Mouse (Mus musculus) splenic B cell, adult 2 months (primary cell): ENCODE measurements at regions not wholly inside any gene's neighbourhood (a gene's known extent, or its start where the extent isn't known, plus 50 kb on each side); places are given as distances from the start of the nearest gene placed in this dataset.

ENCODE experiments used
- DNase-seq: peaks from one replicate; pipeline ENCODE4 v3.0.0-alpha.2; 2011; ENCODE audit warnings: low read depth, low spot score
- H3K27me3 ChIP-seq: 2 replicates; pipeline ENCODE4 v1.6.1; 2012; ENCODE audit warnings: mild to moderate bottlenecking, low read length, moderate library complexity, mixed read lengths; ENCODE audit not compliant: control insufficient read depth, poor library complexity, insufficient read depth, severe bottlenecking
- H3K36me3 ChIP-seq: 2 replicates; pipeline ENCODE4 v1.6.1; 2012; ENCODE audit warnings: mild to moderate bottlenecking, low read length, moderate library complexity, mixed read lengths; ENCODE audit not compliant: control insufficient read depth, poor library complexity, insufficient read depth, severe bottlenecking

- no peaks in the 10 kb centered on the region for H3K36me3 ChIP-seq
- DNase-seq, result no peak
- no peaks in the 10 kb centered on the region for H3K27me3 ChIP-seq
Measured at GRCm38 (mm10) chr11:17522220-17522919, 265.0 kb downstream of the C1d start.

DNA sequence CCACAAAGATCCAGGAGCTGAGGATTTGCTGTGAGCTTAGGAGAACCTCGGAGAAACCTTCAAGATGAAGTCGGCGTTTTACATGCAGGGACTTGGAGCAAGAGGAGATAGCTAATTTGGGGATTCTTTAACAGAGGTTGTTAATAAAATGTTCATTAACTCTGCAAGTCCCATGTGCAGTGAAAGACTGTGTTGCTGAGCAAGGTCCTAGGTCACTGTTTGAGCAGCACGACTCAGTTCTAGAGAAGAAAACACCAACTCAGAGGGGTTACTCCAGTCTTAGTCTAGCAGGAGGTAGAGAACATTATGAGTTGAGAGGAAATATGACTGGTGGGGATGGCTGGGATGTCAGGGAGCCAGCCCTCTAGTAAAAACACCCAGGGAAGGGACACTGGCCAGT lies 265.9 kb downstream of the C1d start:
- no peak for DNase-seq
- Histone ChIP-seq H3K27me3 (no peaks in the 10 kb centered on the region), H3K36me3 (no peaks in the 10 kb centered on the region)

DNA sequence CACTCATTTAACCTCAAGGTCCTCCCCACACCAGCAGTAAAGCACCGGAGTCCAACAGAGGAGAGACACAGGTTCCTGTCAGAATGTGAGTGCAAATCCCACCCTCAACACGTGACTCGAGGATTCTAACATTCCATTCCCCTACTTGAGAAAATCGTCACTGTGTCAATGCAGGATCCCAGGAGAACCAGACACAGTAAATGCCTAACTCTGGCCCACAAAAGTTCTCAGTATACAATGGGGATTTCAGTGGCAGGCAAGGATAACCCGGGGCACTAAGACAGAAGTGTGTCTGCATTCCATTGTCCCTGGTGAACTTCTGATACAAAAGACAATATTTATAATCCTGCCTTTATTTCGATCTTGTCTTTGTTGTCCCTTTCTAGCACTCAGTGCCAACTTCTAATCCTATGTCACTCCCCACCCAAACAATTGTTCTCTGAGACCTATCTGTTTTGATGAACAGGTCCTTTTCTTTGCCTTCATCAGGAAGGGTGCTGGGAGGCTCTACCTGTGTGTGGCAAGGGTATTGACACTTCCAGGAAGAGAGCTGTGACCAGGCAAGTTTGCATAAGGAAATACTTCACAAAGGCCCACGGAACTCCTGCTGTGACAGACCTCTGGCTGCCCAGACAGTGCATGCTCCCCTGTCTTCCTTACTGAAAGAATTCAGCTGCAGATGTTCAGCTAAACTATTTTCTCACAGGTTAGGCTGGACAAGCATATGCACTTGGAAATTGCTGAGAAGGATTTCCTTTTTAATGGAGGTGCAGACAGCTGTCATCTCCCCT lies 267.8 kb downstream of the C1d start:
- no peaks in the 10 kb centered on the region for H3K27me3 ChIP-seq
- DNase-seq, result no peak
- no peaks in the 10 kb centered on the region for H3K36me3 ChIP-seq

DNA sequence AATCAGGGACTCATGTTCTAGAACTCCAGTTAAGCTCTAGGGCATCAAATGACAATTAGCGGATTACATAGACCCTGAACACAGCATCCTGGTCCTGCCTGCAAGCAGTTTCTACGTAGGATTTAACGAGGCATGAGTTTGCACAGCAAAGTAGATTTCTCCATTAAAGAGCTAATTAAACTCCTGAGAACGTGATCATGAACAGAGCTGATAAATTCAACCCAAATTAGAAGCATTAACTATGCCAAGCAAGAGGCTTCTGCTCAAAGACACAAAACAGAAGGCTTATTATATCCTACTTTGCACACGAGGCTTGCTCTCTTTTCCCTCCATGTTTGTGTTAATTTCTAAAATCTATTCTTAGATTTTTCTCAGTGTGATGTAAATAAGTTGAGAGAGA lies 269.1 kb downstream of the C1d start:
- Histone ChIP-seq H3K36me3 (no peaks in the 10 kb centered on the region), H3K27me3 (no peaks in the 10 kb centered on the region)
- no peak for DNase-seq

DNA sequence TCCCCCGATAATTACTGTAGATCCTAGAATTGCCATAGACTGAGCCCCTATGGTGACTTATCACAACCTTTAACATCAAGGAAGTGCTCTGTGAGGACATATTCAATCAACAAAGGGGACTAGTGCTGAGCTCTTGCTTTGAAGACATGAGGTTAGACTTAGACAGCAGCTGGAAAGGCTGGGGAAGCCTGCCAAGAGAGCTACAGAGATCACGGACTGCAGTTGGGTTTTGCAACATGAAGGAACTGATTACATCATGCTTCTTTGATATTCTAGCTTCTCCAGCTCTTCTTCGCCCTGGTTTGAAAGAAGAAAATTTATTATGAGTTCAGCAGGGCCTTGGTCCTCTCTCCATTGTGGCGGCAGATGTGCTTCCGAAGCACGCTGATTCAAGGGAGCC lies 271.2 kb downstream of the C1d start:
- DNase-seq, result no peak
- no peaks in the 10 kb centered on the region for H3K27me3 ChIP-seq
- no peaks in the 10 kb centered on the region for H3K36me3 ChIP-seq

DNA sequence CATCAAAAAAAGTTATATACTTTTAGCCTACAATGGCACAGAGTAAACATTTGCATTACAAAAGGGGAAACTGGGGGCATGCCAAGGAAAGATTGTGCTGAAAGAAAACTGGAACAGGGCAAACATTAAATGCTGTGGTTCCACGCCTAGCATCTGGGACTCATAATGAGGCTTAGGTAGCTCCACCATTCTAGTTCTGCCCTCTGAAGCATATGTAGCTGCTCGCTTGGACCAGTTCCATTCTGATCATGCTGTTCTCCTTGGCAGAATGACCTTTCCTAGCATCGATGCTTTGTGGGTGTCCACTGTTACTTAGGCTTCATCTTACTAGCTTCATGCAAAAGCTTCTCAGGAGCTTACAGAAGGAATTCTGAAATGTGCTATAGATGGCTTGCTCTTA lies 276.3 kb downstream of the C1d start:
- no peaks in the 10 kb centered on the region for H3K27me3 ChIP-seq
- H3K36me3 ChIP-seq, result no peaks in the 10 kb centered on the region
- no peak for DNase-seq

DNA sequence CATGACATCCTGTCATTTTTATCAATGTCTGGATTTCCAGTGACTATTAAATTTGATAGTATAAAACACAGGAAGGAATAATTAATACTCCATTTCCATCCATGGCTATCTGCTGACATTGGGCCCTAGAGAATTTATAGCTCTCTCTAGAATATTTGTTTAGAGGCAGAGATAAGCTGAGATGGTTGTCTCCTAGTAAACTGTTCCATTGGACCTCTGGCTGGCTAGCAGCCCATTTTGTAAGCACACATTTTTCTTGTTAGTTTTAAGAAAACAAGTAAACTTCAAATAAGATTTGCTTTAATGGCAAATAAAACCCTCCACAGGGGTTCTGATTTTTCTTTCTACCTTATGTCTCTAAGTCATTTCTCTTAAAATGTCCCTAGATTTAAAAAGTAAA lies 288.9 kb downstream of the C1d start:
- DNase-seq, result no peak
- no peaks in the 10 kb centered on the region for H3K27me3 ChIP-seq
- H3K36me3 ChIP-seq, result no peaks in the 10 kb centered on the region

DNA sequence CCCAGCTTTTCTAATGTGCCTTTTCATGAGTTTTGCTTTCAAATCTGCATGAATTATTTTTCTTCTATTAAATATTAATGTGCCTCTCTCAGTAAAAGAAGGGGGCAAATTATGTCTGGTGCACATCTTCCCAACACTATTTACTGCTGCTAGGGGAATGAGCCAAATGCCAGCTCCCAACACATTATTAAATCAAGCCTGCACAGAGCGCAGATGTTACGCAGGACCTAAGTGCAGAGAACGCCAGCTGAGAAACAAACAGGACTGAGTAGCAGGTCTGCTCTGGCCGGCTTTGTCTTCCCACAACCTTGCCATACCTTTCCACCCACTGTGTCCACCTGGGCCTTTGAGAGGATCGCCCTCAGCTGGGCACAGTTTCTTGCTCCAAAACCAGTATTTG lies 291.8 kb downstream of the C1d start:
- DNase-seq, result no peak
- H3K36me3 ChIP-seq, result no peaks in the 10 kb centered on the region
- no peaks in the 10 kb centered on the region for H3K27me3 ChIP-seq

DNA sequence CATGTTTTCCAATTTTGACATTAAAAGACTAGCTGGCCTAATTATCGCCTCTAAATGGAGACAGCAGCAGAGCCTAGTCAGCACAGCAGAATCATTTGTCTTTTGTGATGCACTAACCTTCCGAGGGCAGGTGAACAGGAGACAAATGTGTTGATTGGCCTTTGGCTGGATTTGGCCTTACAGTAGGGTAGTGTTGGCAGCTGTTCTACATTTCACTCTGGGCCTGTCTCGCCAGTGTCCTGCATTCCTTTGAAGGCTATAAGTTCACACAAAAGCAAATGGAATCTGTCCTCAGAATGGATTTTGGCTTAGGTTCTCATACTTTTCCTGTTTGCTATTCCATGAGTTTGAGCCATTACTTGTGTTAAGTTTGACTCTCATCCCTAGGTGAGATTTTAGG lies 297.9 kb downstream of the C1d start:
- Histone ChIP-seq H3K27me3 (no peaks in the 10 kb centered on the region), H3K36me3 (no peaks in the 10 kb centered on the region)
- DNase-seq, result no peak

GRCm38 (mm10) chr11:17591780-17592487 lies 334.6 kb downstream of the C1d start:
- Histone ChIP-seq H3K27me3 (no peaks in the 10 kb centered on the region), H3K36me3 (no peaks in the 10 kb centered on the region)
- no peak for DNase-seq

DNA sequence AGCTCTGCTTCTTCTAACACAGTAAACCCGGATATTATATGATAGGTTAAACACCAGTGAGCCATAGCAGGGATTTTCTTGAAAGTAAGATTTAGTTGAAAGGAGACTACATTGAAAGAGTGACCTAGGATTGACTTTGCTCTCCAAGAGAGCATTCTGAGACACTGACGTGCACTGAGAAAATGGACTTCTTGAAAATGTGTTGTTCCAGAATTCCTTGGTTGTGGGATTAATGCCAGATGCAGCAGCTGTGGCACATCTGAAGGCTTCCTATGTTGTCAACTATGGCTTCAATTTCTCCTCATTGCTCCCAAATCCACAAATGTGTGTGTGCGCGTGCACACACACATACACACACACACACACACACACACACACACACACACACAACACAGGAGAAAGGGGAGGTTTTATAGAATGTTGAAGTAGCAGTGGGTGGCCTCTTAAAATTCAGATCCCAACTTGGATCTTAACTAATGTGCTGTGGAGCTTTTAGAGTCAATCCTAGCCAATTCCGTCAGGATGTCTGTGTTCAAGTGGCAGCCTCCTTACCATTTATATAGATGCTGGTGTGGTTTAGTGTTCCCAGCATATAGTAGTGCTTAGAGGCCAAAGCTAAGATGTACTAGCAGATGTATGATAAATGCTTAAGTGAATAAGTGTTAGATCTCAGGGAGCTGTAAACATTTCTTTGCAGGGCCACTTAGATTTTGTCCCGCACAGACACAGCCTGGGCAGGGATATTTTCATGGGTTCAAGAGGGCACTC lies 346.5 kb downstream of the C1d start:
- Histone ChIP-seq H3K36me3 (no peaks in the 10 kb centered on the region), H3K27me3 (no peaks in the 10 kb centered on the region)
- DNase-seq, result no peak

GRCm38 (mm10) chr11:17620462-17621248 lies 333.0 kb downstream of the Etaa1 start:
- no peaks in the 10 kb centered on the region for H3K27me3 ChIP-seq

GRCm38 (mm10) chr11:17629541-17630171 lies 324.0 kb downstream of the Etaa1 start:
- no peak for DNase-seq
- no peaks in the 10 kb centered on the region for H3K36me3 ChIP-seq
- H3K27me3 ChIP-seq, result no peaks in the 10 kb centered on the region

More at GRCm38 (mm10) chr11:17620462-17621248, 333.0 kb downstream of the Etaa1 start:
- DNase-seq, result no peak
- no peaks in the 10 kb centered on the region for H3K36me3 ChIP-seq

GRCm38 (mm10) chr11:17630172-17630553 lies 323.5 kb downstream of the Etaa1 start:
- Histone ChIP-seq H3K27me3 (no peaks in the 10 kb centered on the region), H3K36me3 (no peaks in the 10 kb centered on the region)
- no peak for DNase-seq
